Mouse (Mus musculus) midbrain, embryonic 16.5 days (tissue): Measurements from ENCODE around the gene P2ry2. TPM values are rescaled to one million over a fixed set of nuclear protein-coding genes. Genes with fewer than 3 reads are reported as not detected.

Experiments
- ATAC-seq: fragments of 200-750 bp; cut with Nextera tagmentation; 2 replicates; pipeline ENCODE4 v1.8.0; 2017; ENCODE audit warnings: moderate TSS enrichment
- H3K27ac ChIP-seq: fragments of 300-500 bp; sonication (generic); 2 replicates; pipeline ENCODE4 v1.5.1; 2014; ENCODE audit warnings: mild to moderate bottlenecking, low read length, mixed read lengths
- H3K27me3 ChIP-seq: fragments of 300-500 bp; sonication (generic); 2 replicates; pipeline ENCODE4 v1.6.1; 2014; ENCODE audit warnings: low read depth, low read length, mixed read lengths; ENCODE audit not compliant: control insufficient read depth, insufficient read depth
- H3K36me3 ChIP-seq: fragments of 300-500 bp; sonication (generic); 2 replicates; pipeline ENCODE4 v1.6.1; 2014; ENCODE audit warnings: mild to moderate bottlenecking, low read length, moderate library complexity, mixed read lengths; ENCODE audit not compliant: control insufficient read depth, insufficient read depth
- H3K4me1 ChIP-seq: fragments of 300-500 bp; sonication (generic); 2 replicates; pipeline ENCODE4 v1.6.1; 2014; ENCODE audit warnings: mild to moderate bottlenecking, low read length, mixed read lengths; ENCODE audit not compliant: control insufficient read depth, insufficient read depth
- H3K4me2 ChIP-seq: fragments of 300-500 bp; sonication (generic); 2 replicates; pipeline ENCODE4 v1.6.1; 2014; ENCODE audit warnings: mild to moderate bottlenecking, low read length, mixed read lengths
- H3K4me3 ChIP-seq: fragments of 300-500 bp; sonication (generic); 2 replicates; pipeline ENCODE4 v1.5.1; 2014; ENCODE audit warnings: low read depth, mild to moderate bottlenecking, low read length, moderate library complexity, mixed read lengths
- H3K9ac ChIP-seq: fragments of 300-500 bp; sonication (generic); 2 replicates; pipeline ENCODE4 v1.6.1; 2014; ENCODE audit warnings: low read depth, low read length, mixed read lengths
- H3K9me3 ChIP-seq: fragments of 300-500 bp; sonication (generic); replicated peaks from 2 replicates; pipeline ENCODE4 v1.6.1; 2014; ENCODE audit warnings: mild to moderate bottlenecking, low read length, mixed read lengths; ENCODE audit not compliant: control insufficient read depth, poor library complexity, severe bottlenecking
- WGBS: fragments of 180-500 bp; shearing (Covaris S2); extraction: QIAGEN DNeasy Blood & Tissue Kit; methylation state at CpG from one replicate; pipeline ENCODE4 v1.1.7; 2014; 5-methylcytosine and 5-hydroxymethylcytosine counted together
- polyA plus RNA-seq: library from polyadenylated mRNA; unstranded; fragments of >200 nt; fragmentation: Nextera tagmentation; extraction: Ambion mirVana; gene quantifications from 2 replicates; pipeline ENCODE4 v1.2.1, GENCODE M21; 2015

Gene P2ry2
- polyA plus RNA-seq, result 0.21 and 0.22 TPM in 2 replicates

GRCm38 (mm10) chr7:101012541-101012940 is at the start of gene P2ry2:
TSS of gene P2ry2 (minus strand) at chr7:101012866.
- H3K9me3 ChIP-seq, result no peaks in the 10 kb centered on the region
- H3K36me3 ChIP-seq, result no peaks in the 10 kb centered on the region
- peaks cover 36% of the 10 kb centered on the region for H3K27me3 ChIP-seq
- no peak for ATAC-seq
- H3K9ac ChIP-seq, result peak within 1 kb of the TSS; percentile 59
- peak within 1 kb of the TSS; percentile 48 for H3K4me3 ChIP-seq
- 72% methylated on average over 4 of the region's 4 CpGs for WGBS
- peak within 1 kb of the TSS; percentile 88 for H3K4me2 ChIP-seq
- peaks cover 10% of the 10 kb centered on the region; the same call in 1 of the 2 replicates for H3K4me1 ChIP-seq
- H3K27ac ChIP-seq, result no peak within 1 kb of the TSS

- Histone ChIP-seq H3K36me3 (no peaks in the 10 kb centered on the region), H3K27me3 (no peaks in the 10 kb centered on the region; the same call in 1 of the 2 replicates), H3K4me3 (no peak overlapping the region), H3K27ac (no peak overlapping the region), H3K4me2 (no peak overlapping the region), H3K9ac (no peak overlapping the region; the same call in 1 of the 2 replicates), H3K9me3 (no peaks in the 10 kb centered on the region), H3K4me1 (no peaks in the 10 kb centered on the region; the same call in none of the 2 replicates)
- WGBS, result 90% methylated on average over 6 of the region's 6 CpGs
- ATAC-seq, result no peak
Measured at GRCm38 (mm10) chr7:101062246-101062645, 49.6 kb upstream of the P2ry2 start.

- ATAC-seq, result peak; percentile 72
- Histone ChIP-seq H3K27ac (no peak overlapping the region), H3K27me3 (no peaks in the 10 kb centered on the region; the same call in 1 of the 2 replicates), H3K4me1 (no peaks in the 10 kb centered on the region; the same call in none of the 2 replicates), H3K9ac (no peak overlapping the region), H3K36me3 (no peaks in the 10 kb centered on the region), H3K4me2 (peak overlapping the region; percentile 45), H3K9me3 (no peaks in the 10 kb centered on the region), H3K4me3 (no peak overlapping the region)
- 5% methylated on average over 17 of the region's 17 CpGs for WGBS
Measured at GRCm38 (mm10) chr7:101061381-101061780, 48.7 kb upstream of the P2ry2 start.

GRCm38 (mm10) chr7:101060476-101060875 is 47.8 kb upstream of the P2ry2 start:
- WGBS, result 78% methylated on average over 5 of the region's 5 CpGs
- ATAC-seq, result no peak
- no peak overlapping the region for H3K4me3 ChIP-seq
- H3K9ac ChIP-seq, result no peak overlapping the region
- H3K27me3 ChIP-seq, result no peaks in the 10 kb centered on the region; the same call in 1 of the 2 replicates
- no peak overlapping the region for H3K27ac ChIP-seq
- H3K9me3 ChIP-seq, result no peaks in the 10 kb centered on the region
- no peak overlapping the region for H3K4me2 ChIP-seq
- H3K4me1 ChIP-seq, result no peaks in the 10 kb centered on the region; the same call in none of the 2 replicates
- no peaks in the 10 kb centered on the region for H3K36me3 ChIP-seq

GRCm38 (mm10) chr7:101059188-101059587 is 46.5 kb upstream of the P2ry2 start:
- H3K4me2 ChIP-seq, result no peak overlapping the region
- peak; percentile 60; the same call in 1 of the 2 replicates for ATAC-seq
- no peaks in the 10 kb centered on the region for H3K9me3 ChIP-seq
- H3K27ac ChIP-seq, result no peak overlapping the region
- no peaks in the 10 kb centered on the region; the same call in none of the 2 replicates for H3K4me1 ChIP-seq
- no peaks in the 10 kb centered on the region for H3K36me3 ChIP-seq
- no peak overlapping the region for H3K4me3 ChIP-seq
- no peaks in the 10 kb centered on the region; the same call in 1 of the 2 replicates for H3K27me3 ChIP-seq
- WGBS, result 59% methylated on average over 5 of the region's 5 CpGs
- H3K9ac ChIP-seq, result no peak overlapping the region

- ATAC-seq, result no peak
- no peak overlapping the region for H3K27ac ChIP-seq
- H3K9me3 ChIP-seq, result no peaks in the 10 kb centered on the region
Measured at GRCm38 (mm10) chr7:101057309-101057708, 44.6 kb upstream of the P2ry2 start.

GRCm38 (mm10) chr7:101053136-101053535 is 40.5 kb upstream of the P2ry2 start:
- H3K9me3 ChIP-seq, result no peaks in the 10 kb centered on the region
- H3K4me2 ChIP-seq, result no peak overlapping the region
- H3K4me1 ChIP-seq, result peaks cover 2% of the 10 kb centered on the region; the same call in 1 of the 2 replicates
- no peaks in the 10 kb centered on the region for H3K27me3 ChIP-seq
- 72% methylated on average over 2 of the region's 2 CpGs for WGBS
- H3K36me3 ChIP-seq, result no peaks in the 10 kb centered on the region
- H3K27ac ChIP-seq, result no peak overlapping the region
- H3K4me3 ChIP-seq, result no peak overlapping the region
- no peak for ATAC-seq
- no peak overlapping the region for H3K9ac ChIP-seq

More at GRCm38 (mm10) chr7:101057309-101057708, 44.6 kb upstream of the P2ry2 start:
- Histone ChIP-seq H3K4me3 (no peak overlapping the region), H3K27me3 (no peaks in the 10 kb centered on the region; the same call in 1 of the 2 replicates), H3K4me1 (no peaks in the 10 kb centered on the region; the same call in none of the 2 replicates), H3K4me2 (no peak overlapping the region), H3K9ac (no peak overlapping the region), H3K36me3 (no peaks in the 10 kb centered on the region)
- 46% methylated on average over 4 of the region's 4 CpGs for WGBS

- Histone ChIP-seq H3K4me1 (0 out of 2 replicates have a peak, but pooled peaks cover 2% of the 10 kb centered on the region), H3K36me3 (no peaks in the 10 kb centered on the region)
Measured at GRCm38 (mm10) chr7:101051551-101052221, 39.0 kb upstream of the P2ry2 start.

More at GRCm38 (mm10) chr7:101051551-101052221, 39.0 kb upstream of the P2ry2 start:
- Histone ChIP-seq H3K4me2 (no peak overlapping the region), H3K9ac (no peak overlapping the region), H3K27me3 (no peaks in the 10 kb centered on the region), H3K9me3 (no peaks in the 10 kb centered on the region), H3K4me3 (no peak overlapping the region), H3K27ac (no peak overlapping the region)
- peak; percentile 69 for ATAC-seq
- 19% methylated on average over 11 of the region's 11 CpGs for WGBS
